Mouse (Mus musculus) midbrain, embryonic 12.5 days (tissue): Measurements from ENCODE around the gene Top1. TPM values are rescaled to one million over a fixed set of nuclear protein-coding genes. Genes with fewer than 3 reads are reported as not detected.

ENCODE experiments used
- ATAC-seq: fragments of 200-750 bp; cut with Nextera tagmentation; 2 replicates; pipeline ENCODE4 v1.8.0; 2017; ENCODE audit warnings: low read depth, moderate TSS enrichment, moderate library complexity; ENCODE audit not compliant: low FRiP score
- H3K27ac ChIP-seq: fragments of 300-500 bp; sonication (generic); replicated peaks from 2 replicates; pipeline ENCODE4 v1.5.1; 2016; ENCODE audit warnings: mild to moderate bottlenecking
- H3K27me3 ChIP-seq: fragments of 300-500 bp; sonication (generic); 2 replicates; pipeline ENCODE4 v1.6.1; 2016; ENCODE audit warnings: mild to moderate bottlenecking
- H3K36me3 ChIP-seq: fragments of 300-500 bp; sonication (generic); 2 replicates; pipeline ENCODE4 v1.6.1; 2016
- H3K4me1 ChIP-seq: fragments of 300-500 bp; sonication (generic); 2 replicates; pipeline ENCODE4 v1.6.1; 2016
- H3K4me2 ChIP-seq: fragments of 300-500 bp; sonication (generic); replicated peaks from 2 replicates; pipeline ENCODE4 v1.6.1; 2016; ENCODE audit warnings: mild to moderate bottlenecking, moderate library complexity
- H3K4me3 ChIP-seq: fragments of 300-500 bp; sonication (generic); 2 replicates; pipeline ENCODE4 v1.5.1; 2016; ENCODE audit warnings: mild to moderate bottlenecking
- H3K9ac ChIP-seq: fragments of 300-500 bp; sonication (generic); replicated peaks from 2 replicates; pipeline ENCODE4 v1.6.1; 2016; ENCODE audit warnings: mild to moderate bottlenecking, moderate library complexity
- H3K9me3 ChIP-seq: fragments of 300-500 bp; sonication (generic); 2 replicates; pipeline ENCODE4 v1.6.1; 2016; ENCODE audit warnings: mild to moderate bottlenecking
- WGBS: fragments of 180-500 bp; shearing (Covaris S2); methylation state at CpG from one replicate; pipeline ENCODE4 v1.1.7; 2016; 5-methylcytosine and 5-hydroxymethylcytosine counted together
- polyA plus RNA-seq: library from polyadenylated mRNA; unstranded; fragments of >200 nt; fragmentation: Nextera tagmentation; extraction: Ambion mirVana; gene quantifications from 2 replicates; pipeline ENCODE4 v1.2.1, GENCODE M21; 2016

The Top1 gene
- polyA plus RNA-seq, 1 experiment from 2014 or later, result 122 TPM

- H3K4me2 ChIP-seq, result no peak overlapping the region
- H3K9ac ChIP-seq, result no peak overlapping the region
- H3K36me3 ChIP-seq, result no peaks in the 10 kb centered on the region
- H3K4me3 ChIP-seq, result no peak overlapping the region
- H3K27me3 ChIP-seq, result no peaks in the 10 kb centered on the region
- WGBS, result 85% methylated on average over 11 of the region's 11 CpGs
- H3K27ac ChIP-seq, result no peak overlapping the region
- no peaks in the 10 kb centered on the region for H3K9me3 ChIP-seq
- no peak for ATAC-seq
- H3K4me1 ChIP-seq, result peaks cover 8% of the 10 kb centered on the region; the same call in 1 of the 2 replicates
Observed at GRCm38 (mm10) chr2:160621001-160621448, 24.7 kb upstream of the Top1 start.

GRCm38 (mm10) chr2:160621661-160622211 lies 24.0 kb upstream of the Top1 start:
- H3K27me3 ChIP-seq, result no peaks in the 10 kb centered on the region
- no peak for ATAC-seq
- H3K4me2 ChIP-seq, result no peak overlapping the region
- no peaks in the 10 kb centered on the region for H3K9me3 ChIP-seq
- no peaks in the 10 kb centered on the region for H3K36me3 ChIP-seq
- 76% methylated on average over 5 of the region's 5 CpGs for WGBS
- H3K27ac ChIP-seq, result no peak overlapping the region
- H3K4me1 ChIP-seq, result peaks cover 8% of the 10 kb centered on the region; the same call in 1 of the 2 replicates
- no peak overlapping the region for H3K4me3 ChIP-seq
- no peak overlapping the region for H3K9ac ChIP-seq

GRCm38 (mm10) chr2:160622646-160623045 lies 23.0 kb upstream of the Top1 start:
- Histone ChIP-seq H3K9me3 (no peaks in the 10 kb centered on the region), H3K4me2 (no peak overlapping the region), H3K27ac (no peak overlapping the region), H3K27me3 (no peaks in the 10 kb centered on the region), H3K36me3 (no peaks in the 10 kb centered on the region), H3K4me1 (peaks cover 8% of the 10 kb centered on the region; the same call in 1 of the 2 replicates), H3K4me3 (no peak overlapping the region), H3K9ac (no peak overlapping the region)
- 79% methylated on average over 3 of the region's 3 CpGs for WGBS
- no peak for ATAC-seq

GRCm38 (mm10) chr2:160623745-160624144 lies 21.9 kb upstream of the Top1 start:
- Histone ChIP-seq H3K27me3 (no peaks in the 10 kb centered on the region), H3K36me3 (no peaks in the 10 kb centered on the region), H3K27ac (no peak overlapping the region), H3K4me1 (peaks cover 5% of the 10 kb centered on the region; the same call in 1 of the 2 replicates), H3K9me3 (no peaks in the 10 kb centered on the region), H3K4me3 (no peak overlapping the region), H3K4me2 (no peak overlapping the region), H3K9ac (no peak overlapping the region)
- ATAC-seq, result no peak
- 77% methylated on average over 3 of the region's 3 CpGs for WGBS

GRCm38 (mm10) chr2:160627207-160628025 lies 18.3 kb upstream of the Top1 start:
- H3K27ac ChIP-seq, result no peak overlapping the region

GRCm38 (mm10) chr2:160628055-160628454 lies 17.6 kb upstream of the Top1 start:
- H3K9me3 ChIP-seq, result no peaks in the 10 kb centered on the region
- ATAC-seq, result no peak
- H3K4me2 ChIP-seq, result no peak overlapping the region
- H3K4me1 ChIP-seq, result no peaks in the 10 kb centered on the region
- 80% methylated on average over 4 of the region's 5 CpGs for WGBS
- H3K27me3 ChIP-seq, result no peaks in the 10 kb centered on the region
- no peak overlapping the region for H3K27ac ChIP-seq
- no peak overlapping the region for H3K9ac ChIP-seq
- no peak overlapping the region for H3K4me3 ChIP-seq
- H3K36me3 ChIP-seq, result no peaks in the 10 kb centered on the region

More at GRCm38 (mm10) chr2:160627207-160628025, 18.3 kb upstream of the Top1 start:
- 90% methylated on average over 11 of the region's 11 CpGs for WGBS
- no peaks in the 10 kb centered on the region for H3K9me3 ChIP-seq
- H3K4me3 ChIP-seq, result no peak overlapping the region
- no peak for ATAC-seq
- no peak overlapping the region for H3K9ac ChIP-seq
- no peaks in the 10 kb centered on the region for H3K36me3 ChIP-seq
- H3K27me3 ChIP-seq, result no peaks in the 10 kb centered on the region
- H3K4me1 ChIP-seq, result no peaks in the 10 kb centered on the region
- H3K4me2 ChIP-seq, result no peak overlapping the region

GRCm38 (mm10) chr2:160628666-160629527 lies 16.8 kb upstream of the Top1 start:
- H3K4me3 ChIP-seq, result no peak overlapping the region
- no peak overlapping the region for H3K4me2 ChIP-seq
- H3K36me3 ChIP-seq, result no peaks in the 10 kb centered on the region
- no peak overlapping the region for H3K27ac ChIP-seq
- no peak for ATAC-seq
- H3K9ac ChIP-seq, result no peak overlapping the region
- no peaks in the 10 kb centered on the region for H3K9me3 ChIP-seq
- no peaks in the 10 kb centered on the region for H3K4me1 ChIP-seq
- no peaks in the 10 kb centered on the region for H3K27me3 ChIP-seq
- 91% methylated on average over 12 of the region's 12 CpGs for WGBS

- no peaks in the 10 kb centered on the region for H3K27me3 ChIP-seq
- ATAC-seq, result no peak
- H3K9me3 ChIP-seq, result no peaks in the 10 kb centered on the region
- WGBS, result 90% methylated on average over 8 of the region's 8 CpGs
- no peak overlapping the region for H3K4me2 ChIP-seq
- H3K27ac ChIP-seq, result no peak overlapping the region
- H3K9ac ChIP-seq, result no peak overlapping the region
- H3K36me3 ChIP-seq, result no peaks in the 10 kb centered on the region
- H3K4me1 ChIP-seq, result no peaks in the 10 kb centered on the region
- no peak overlapping the region for H3K4me3 ChIP-seq
Observed at GRCm38 (mm10) chr2:160629528-160629830, 16.2 kb upstream of the Top1 start.

- H3K27me3 ChIP-seq, result no peaks in the 10 kb centered on the region
- H3K27ac ChIP-seq, result no peak overlapping the region
- H3K9ac ChIP-seq, result no peak overlapping the region
- no peak overlapping the region for H3K4me2 ChIP-seq
- H3K9me3 ChIP-seq, result no peaks in the 10 kb centered on the region
- no peaks in the 10 kb centered on the region for H3K36me3 ChIP-seq
- 90% methylated on average over 9 of the region's 9 CpGs for WGBS
- no peak overlapping the region for H3K4me3 ChIP-seq
- no peaks in the 10 kb centered on the region for H3K4me1 ChIP-seq
- ATAC-seq, result no peak
Observed at GRCm38 (mm10) chr2:160630872-160631597, 14.7 kb upstream of the Top1 start.

- Histone ChIP-seq H3K36me3 (no peaks in the 10 kb centered on the region), H3K4me3 (no peak overlapping the region), H3K4me1 (no peaks in the 10 kb centered on the region), H3K27me3 (no peaks in the 10 kb centered on the region), H3K27ac (no peak overlapping the region), H3K4me2 (no peak overlapping the region), H3K9me3 (no peaks in the 10 kb centered on the region), H3K9ac (no peak overlapping the region)
- no peak for ATAC-seq
- 87% methylated on average over 13 of the region's 13 CpGs for WGBS
Observed at GRCm38 (mm10) chr2:160639911-160640717, 5.6 kb upstream of the Top1 start.

GRCm38 (mm10) chr2:160641176-160641575 lies 4.5 kb upstream of the Top1 start:
- H3K9me3 ChIP-seq, result no peaks in the 10 kb centered on the region
- H3K27me3 ChIP-seq, result no peaks in the 10 kb centered on the region
- H3K4me2 ChIP-seq, result no peak overlapping the region
- no peak for ATAC-seq
- H3K9ac ChIP-seq, result no peak overlapping the region
- H3K27ac ChIP-seq, result no peak overlapping the region
- no peak overlapping the region for H3K4me3 ChIP-seq
- H3K36me3 ChIP-seq, result no peaks in the 10 kb centered on the region
- WGBS, result 56% methylated on average over 2 of the region's 2 CpGs
- no peaks in the 10 kb centered on the region for H3K4me1 ChIP-seq
